Mouse (Mus musculus): ENCODE data around the gene Dcaf1.
A peak's percentile ranks its signal among the peaks of the same experiment; 100 is the strongest.

The Dcaf1 gene

DNA sequence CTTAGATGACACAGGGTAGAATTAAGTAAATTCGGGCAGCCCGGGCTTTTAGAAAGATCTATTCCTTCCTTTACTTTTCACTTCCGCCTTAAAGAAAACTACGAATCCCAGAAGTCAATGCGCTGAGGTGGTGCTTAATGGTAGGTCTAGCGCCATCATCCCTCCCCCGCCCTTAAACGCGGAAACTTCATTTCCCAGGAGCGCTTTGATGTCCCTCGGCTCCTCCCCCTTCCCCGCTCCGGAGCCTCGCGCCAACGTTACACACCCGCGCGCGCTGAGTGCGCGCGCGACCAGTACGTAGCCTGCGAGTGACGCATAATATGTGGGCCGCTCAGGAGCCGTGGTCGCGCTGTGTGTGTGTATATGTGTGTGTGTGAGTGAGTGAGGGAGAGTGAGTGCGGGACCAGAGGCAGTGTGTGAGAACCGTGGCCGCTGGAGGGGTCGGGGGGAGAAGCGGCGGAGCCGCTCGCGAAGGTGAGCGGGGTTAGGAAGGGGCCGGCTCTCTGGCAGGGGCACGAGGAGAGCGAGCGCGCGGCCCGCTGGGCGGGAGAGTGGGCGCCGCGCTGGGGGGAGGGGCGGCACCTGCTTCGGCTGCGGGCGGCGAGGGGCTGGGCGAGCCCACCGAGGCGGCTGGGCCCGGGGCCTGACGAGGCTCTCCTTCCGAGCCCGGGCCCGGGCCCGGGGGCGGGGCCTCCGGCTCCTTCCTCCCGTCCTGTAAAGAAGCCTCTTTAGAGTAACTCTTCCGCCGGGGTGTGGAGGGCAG, at the start of gene Dcaf1:
TSS of gene Dcaf1 (plus strand) at position 257 of the 763 bp plus-strand sequence.
- peak; percentile 78 to 81 for DNase-seq (ENCODE audit: low read depth in 1 of 2, low spot score in 2 of 2)

DNA sequence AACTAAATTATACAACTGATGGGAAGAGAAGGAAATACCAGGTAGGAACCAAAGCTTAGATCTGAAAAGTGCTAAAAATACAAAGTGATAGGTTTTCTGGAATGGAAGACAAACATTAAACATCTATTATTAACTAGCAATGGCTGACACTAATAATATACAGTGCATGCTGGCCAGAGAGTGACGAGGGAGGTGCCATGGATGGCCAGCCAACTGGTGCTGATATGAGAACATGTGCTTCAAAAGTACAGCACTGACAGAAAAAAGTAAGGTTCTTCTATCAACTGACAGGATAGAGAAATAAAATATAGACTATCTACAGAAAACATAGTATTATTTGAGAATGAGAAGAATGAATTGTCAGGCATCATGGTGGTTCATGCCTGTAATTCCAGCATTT, 45.6 kb upstream of the Dcaf1 start:
- no peak for DNase-seq (ENCODE audit: low read depth in 1 of 2, low spot score in 2 of 2)

DNA sequence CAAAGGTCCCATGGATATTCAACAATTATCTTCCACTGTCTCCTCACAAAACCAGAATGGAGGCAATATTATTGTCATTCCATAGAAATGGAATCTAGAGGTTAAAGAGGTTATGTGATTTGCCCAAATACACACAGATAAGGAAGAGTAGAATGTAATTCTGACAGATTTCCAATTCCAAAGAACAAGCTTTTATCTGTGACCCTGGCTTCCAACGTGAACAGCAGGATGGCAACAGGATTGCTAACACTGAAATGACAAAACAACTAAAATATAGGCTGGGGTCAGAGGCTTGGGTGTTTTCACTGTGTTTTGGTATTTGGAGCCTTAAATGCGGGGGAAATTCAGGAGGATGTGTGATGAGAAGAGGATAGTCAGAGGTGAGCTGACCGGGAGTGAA, 44.3 kb upstream of the Dcaf1 start:
- DNase-seq (ENCODE audit: low read depth in 1 of 2, low spot score in 2 of 2) = no peak

DNA sequence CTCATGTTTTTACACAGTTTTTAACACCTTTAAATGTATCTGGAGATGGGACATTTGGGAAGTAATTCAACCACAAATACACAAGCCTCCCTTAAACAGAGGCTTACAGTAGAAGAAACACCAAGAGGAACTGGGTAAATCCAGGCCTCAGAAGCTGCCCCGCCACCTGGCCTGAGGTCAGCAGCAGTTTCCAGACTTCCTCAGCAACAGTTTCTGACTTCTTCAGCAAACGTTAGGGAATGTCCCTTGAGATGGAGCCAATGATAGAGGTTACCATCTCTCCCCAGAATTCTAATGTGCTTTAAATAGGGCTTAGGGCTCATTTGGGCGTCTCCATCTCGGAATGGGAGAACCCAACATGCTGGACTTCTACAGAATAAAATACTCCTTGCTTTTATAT, 43.4 kb upstream of the Dcaf1 start:
- DNase-seq (ENCODE audit: low read depth in 1 of 2, low spot score in 2 of 2) = no peak

DNA sequence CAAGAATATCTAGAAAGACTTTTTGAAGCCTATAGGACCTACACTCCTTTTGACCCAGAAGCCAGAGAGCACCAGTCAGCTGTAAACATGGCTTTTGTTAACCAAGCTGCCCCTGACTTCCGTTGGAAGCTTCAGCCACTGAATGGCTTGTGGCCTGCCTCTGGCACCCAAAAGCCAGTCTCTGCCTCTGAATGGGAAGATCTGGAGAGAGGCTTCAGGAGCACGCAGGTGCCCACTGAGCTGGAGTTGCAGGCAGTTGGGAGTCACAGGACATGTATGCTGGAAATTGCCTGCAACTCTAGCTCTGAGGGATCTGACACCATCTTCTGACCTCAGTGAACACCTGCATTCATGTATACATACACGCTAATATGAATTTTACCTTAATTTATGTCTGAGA, 41.6 kb upstream of the Dcaf1 start:
- DNase-seq (ENCODE audit: low read depth in 1 of 2, low spot score in 2 of 2) = no peak

DNA sequence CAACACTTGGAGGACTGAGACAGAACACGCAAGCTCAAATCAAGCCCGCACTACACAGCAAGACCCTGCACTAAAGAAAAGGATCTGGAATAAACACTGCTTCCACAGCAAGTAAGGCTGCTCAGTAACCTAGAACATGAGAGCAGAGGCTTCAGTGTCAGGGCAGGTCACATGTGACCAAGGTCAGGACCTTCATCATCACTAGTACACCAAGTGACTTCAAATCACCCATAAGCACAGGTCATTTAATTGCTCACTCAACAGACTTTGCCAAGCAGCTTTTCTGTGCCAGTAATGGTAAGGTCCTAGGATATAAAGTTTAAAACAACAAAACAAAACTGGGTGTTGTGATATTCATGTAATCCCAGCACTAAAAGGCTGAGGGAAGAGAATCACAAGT, 38.1 kb upstream of the Dcaf1 start:
- no peak for DNase-seq (ENCODE audit: low read depth in 1 of 2, low spot score in 2 of 2)

DNA sequence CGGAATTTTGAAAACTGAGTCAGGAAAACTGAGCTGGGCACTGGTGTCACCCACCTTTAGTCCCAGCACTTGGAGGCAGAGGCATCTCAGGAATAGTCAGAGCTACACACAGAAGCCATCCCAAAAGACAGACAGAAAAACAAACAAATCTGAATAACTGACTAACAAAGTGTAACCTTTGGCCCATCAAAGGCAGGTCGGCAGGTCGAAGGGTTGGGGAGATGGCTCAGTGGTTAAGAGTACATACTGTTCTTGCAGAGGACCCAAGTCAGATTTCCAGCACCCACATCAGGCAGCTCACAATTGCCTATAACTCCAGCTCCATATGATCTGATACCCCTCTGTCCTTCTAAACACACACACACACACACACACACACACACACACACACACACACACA, 36.5 kb upstream of the Dcaf1 start:
- DNase-seq (ENCODE audit: low read depth in 1 of 2, low spot score in 2 of 2) = no peak

DNA sequence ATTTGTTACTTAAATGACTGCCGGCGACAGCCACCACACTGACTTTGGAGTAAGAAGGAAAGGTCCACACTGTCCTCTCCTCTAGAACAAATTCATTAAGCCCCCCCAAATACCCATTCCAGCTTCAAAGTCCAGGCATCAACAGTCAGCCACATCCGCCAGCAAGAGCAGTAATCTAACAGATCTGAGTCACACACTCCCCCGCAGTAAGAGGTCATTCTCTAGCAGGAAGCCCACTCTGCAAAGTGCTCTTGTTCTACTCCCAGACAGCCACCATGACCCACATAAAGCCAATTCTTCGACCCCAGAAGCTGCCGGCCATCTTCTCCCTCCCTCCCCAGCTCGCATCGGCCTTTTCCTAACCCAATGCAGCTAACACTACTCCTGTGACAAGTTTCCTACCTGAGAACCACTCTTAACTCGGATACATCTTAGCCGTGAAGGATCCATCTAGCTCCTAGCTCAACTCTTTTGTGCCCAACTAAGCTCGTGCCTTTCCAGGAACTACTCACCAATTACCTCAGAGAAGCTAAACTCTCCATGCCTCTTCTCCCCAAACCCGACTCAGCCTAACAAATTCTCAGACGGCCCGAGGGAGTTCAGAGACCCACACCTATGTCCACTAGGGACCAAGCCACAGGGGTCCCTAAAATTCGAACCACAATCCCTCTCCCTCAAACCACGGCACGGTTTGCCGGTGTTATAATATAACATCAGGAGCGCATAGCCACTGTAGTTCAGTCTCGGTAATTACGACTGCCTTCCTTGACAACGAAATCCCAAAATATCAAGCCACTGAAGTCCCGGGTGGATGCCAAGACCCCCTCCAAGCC, 33.5 kb upstream of the Dcaf1 start:
- DNase-seq (ENCODE audit: low read depth in 1 of 2, low spot score in 2 of 2) = no peak

DNA sequence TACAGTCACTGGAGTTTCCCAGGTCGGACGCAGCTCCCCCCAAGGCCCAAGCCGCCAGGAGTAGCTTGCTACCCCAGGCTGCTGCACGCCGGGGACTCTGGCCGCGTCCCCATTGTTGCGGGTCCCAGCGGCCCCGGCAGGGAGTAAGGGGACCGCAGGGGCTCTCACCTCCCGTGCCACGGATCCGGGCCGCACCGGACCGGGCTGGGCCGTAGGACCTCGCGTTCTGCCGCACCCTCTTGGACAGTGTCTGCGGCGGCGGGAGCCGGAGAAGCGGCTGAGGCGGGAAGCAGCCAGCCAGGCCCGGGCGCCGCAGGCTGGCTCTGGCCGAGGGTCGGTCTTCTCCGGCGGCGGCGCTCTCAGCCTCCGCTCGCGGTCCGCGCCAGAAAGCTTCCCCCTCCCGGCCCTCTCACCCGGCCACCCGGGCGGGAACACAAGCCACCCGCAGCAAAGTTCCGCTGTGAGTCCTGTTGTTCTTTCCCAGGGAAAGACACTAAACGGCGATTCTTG, 32.8 kb upstream of the Dcaf1 start, which contains the start of gene Rad54l2:
TSS of gene Rad54l2 (minus strand) at position 383 of the 510 bp plus-strand sequence.
- DNase-seq (ENCODE audit: low read depth in 1 of 2, low spot score in 2 of 2) = peak; percentile 36 to 58

DNA sequence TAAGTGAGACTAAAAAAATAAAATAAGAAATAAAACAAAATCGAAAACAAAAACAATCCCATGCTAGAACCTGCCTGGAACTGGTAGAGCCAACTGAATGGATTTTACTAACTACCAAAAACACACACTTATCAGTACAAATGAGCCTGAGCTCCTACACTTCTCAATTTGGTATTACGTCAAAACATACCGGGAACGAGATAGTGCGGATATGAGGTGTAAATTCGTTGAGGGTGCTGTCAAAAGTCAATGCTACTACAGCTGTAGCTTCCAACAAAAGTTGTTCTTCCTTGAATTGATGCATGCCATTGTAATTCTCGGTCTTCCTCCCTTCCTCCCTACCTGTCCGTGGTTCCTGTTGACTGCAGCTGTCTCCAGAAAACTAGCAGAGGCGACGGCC, 32.3 kb upstream of the Dcaf1 start:
- DNase-seq (ENCODE audit: low read depth in 1 of 2, low spot score in 2 of 2) = no peak

DNA sequence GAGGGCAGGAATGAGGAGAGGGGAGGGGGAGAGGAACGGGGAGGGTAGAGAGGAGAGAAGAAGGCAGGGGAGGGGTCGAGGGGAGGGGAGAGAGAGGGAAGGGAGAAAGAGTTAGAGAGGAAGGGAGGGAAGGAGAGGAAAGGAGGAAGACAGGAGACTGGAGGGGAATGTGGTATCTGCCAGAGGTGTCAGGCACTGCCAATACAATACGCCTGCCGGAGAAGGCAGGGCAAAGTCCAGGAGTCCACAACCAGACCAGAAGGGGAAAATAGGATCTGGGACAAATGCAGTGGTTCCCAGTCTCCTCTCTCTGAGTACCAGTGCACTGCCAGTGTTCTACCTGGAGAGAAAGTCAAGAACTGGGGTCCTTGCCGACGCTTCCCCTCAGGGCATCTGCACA, 30.8 kb upstream of the Dcaf1 start:
- DNase-seq (ENCODE audit: low read depth in 1 of 2, low spot score in 2 of 2) = no peak

DNA sequence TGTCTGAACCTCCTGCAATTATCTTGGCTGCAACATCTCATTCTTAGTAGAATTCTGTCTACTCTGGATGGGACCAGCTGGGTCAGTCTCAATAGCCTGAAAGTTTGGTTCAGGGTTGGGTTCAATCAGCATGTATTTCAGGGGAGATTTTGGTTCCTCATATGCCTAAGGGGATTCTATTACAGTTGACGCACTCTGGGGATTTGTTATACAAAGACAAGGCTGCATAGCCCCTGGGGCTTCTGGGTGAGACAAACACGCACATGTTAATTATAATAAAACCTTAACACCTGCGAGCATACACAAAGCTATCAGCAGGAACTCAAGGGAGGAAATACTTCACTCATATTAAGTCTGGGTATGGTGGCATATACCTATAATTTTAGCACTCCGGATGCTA, 15.2 kb upstream of the Dcaf1 start:
- DNase-seq (ENCODE audit: low read depth in 1 of 2, low spot score in 2 of 2) = no peak

DNA sequence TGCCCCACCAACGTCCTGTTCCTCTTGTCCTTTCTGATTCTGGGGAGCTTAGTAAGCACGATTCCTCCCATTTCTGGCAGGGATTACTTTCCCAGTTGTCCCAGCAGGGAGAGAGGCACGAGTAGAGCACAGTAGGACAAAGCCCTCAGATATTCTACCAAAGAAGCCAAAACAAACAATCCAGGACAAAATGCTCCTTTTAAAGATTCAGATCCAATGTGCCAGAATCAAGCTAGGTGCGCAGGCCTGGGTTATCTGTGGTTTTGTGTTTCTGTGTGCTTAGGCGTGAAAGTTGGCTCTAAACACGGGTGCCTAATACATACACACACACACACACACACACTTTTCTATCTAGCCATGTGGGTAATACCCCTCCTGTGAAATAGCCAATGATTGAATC, 3.5 kb upstream of the Dcaf1 start:
- DNase-seq (ENCODE audit: low read depth in 1 of 2, low spot score in 2 of 2) = no peak

DNA sequence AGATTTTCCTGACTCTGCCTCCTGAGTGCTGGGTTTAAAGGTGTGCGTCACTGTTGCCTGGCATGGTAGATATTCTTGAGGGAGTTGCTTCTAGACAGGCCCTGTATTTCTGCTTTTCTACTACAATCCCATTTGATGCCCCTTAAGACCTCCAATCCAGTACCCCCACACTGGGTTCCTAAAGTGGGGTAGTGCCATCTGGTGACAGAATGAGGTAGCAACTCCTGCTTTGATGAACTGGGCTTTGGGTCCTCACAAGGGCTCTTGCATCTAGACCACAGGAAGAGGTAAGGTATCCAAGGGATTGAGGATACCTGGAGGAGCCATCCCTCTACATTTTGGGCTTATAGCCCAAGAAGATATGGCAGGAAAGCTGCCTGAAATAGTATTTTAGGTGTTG, 2.5 kb upstream of the Dcaf1 start:
- no peak for DNase-seq (ENCODE audit: low read depth in 1 of 2, low spot score in 2 of 2)

DNA sequence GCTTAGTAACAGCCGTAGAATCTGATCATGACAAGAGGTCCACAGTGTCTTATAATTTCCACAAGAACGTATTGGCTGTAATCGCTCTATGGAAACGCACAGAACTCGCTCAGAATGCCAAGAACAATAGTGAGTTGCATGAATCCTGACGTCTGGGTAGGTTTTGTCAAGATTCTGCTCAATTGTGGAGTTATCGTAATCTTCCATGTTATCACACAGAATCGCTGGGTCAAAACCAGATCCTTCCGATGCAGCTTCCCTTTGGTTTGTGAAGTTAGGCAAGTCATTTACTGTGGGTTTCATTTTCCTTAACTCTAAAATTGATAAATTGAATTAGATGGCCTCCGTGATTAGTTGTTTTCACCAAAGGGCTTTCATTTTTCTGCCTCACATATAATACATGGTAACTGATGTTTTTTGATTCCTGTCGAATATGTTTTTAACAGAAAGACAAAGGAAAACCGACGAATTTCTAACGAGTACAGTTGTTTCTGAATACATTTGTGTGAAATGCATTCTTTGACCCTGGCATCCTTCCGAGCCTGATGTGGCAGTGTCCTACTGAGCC, 540 bp upstream of the Dcaf1 start:
- no peak for DNase-seq (ENCODE audit: low read depth in 1 of 2, low spot score in 2 of 2)

DNA sequence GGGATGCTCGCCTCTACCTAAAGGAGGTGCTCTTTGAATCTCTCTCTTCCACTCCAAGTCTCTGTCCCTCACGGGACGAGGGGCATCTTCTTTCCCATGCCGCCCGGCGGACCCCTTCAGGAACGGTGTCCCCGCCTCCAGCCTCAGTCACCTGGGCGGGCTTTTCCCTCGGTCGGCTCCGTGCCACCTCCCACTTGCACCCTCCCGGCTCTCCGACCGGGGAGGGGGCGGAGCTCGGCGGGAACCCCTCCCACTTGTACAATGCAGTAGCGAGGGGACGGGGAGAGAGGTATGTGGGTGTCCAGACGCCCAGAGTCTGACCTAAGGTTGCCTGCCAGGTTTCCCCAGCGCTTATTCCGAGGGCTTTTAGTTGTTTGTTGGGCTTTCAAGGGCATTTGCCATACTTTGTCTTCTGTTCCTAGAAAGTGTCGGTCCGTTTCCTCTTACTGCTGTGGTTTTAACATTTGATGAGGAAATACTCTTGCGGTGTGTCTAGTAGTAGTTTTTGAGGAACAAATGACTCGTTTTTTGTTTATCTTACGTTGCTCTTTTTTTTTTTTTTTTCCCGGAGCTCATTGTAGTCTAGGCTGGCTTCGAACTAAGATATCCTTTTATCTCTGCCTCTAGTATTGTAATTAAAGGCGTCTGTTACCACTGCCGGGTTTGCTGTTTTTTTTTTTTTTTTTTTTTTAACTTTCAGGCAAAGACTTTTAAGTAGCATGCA, 869 bp downstream of the Dcaf1 start:
- peak; percentile 33 to 51 for DNase-seq (ENCODE audit: low read depth in 1 of 2, low spot score in 2 of 2)

DNA sequence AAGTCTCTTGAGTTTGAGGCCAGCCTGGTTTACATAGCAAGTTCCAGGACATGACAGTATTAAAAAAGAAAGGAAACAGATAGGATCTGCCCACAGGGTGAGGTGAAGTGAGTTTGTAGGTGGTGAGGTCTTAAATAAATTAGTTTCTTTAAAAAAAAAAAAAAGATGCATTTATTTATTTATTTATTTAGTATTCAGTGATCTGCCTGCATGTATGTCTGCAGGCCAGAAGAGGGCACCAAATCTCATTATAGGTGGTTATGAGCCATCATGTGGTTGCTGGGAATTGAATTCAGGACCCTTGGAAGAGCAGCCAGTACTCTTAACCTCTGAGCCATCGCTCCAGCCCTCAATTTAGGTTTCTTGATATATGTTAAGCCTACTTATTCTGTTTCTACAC, 18.9 kb downstream of the Dcaf1 start:
- DNase-seq (ENCODE audit: low read depth in 1 of 2, low spot score in 2 of 2) = no peak

DNA sequence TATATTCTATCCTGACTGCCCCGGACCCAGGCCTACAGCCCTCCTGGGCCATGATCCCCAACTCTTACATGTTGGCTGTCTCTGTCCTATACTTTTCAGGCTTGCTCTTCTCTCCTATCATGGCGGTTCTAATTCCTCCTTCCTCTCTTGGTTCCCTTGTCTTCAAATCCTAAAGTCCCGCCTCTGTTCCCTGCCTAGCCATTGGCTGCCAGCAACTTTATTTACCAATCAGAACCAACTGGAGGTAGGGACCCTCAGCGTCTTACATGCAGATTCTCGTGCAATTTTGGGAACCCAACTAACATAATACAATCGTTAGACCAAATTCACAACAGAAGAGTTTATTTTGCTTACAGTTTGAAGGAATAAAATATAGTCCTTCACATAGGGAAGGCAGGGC, 21.1 kb downstream of the Dcaf1 start:
- DNase-seq (ENCODE audit: low read depth in 1 of 2, low spot score in 2 of 2) = no peak

DNA sequence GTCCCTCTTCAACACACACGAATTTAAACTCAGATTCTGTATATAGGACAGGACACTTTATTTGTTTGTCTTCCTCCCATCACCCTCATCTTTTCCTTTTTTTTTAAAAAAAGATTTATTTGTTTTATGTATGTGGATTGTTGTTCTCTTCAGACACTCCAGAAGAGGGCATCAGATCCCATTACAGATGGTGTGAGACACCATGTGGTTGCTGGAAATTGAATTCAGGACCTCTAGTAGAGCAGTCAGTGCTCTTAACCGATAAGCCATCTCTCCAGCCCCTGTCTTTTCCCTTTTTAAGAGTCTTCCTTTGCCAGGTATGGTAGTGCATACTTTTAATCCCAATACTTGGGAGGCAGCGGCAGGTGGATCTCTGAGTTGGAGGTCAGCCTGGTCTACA, 35.0 kb downstream of the Dcaf1 start:
- DNase-seq (ENCODE audit: low read depth in 1 of 2, low spot score in 2 of 2) = no peak

DNA sequence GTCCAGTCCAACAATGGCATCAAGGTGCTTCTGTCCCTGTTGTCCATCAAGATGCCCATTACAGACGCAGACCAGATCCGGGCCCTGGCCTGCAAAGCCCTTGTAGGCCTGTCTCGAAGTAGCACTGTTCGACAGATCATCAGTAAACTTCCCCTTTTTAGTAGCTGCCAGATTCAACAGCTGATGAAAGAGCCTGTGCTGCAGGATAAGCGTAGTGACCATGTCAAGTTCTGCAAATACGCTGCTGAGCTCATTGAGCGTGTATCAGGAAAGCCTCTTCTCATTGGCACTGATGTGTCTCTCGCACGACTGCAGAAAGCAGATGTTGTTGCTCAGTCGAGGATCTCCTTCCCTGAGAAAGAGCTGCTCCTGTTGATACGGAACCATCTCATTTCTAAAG, 36.4 kb downstream of the Dcaf1 start:
- no peak for DNase-seq (ENCODE audit: low read depth in 1 of 2, low spot score in 2 of 2)

DNA sequence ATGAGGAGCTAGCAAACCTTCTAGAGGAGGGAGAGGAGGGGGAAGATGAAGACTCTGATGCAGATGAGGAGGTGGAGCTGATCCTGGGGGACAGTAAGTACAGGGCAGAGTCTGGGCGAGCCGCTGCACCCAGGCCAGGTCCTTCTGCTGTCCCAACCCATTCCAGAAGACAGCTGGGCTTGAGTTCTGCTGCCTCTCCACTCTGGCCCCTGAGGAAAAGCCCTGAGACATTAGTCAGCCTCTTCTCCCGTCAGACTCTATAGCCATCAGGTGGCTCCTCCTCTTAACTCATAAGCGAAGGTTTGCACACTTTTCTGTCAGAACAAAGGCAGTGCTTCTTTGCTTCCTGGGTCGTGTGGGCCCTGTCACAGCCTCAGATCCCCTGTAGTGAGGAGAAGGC, 52.5 kb downstream of the Dcaf1 start:
- no peak for DNase-seq (ENCODE audit: low read depth in 1 of 2, low spot score in 2 of 2)
